Mouse (Mus musculus): ENCODE data around the gene Tceal7.

DNA sequence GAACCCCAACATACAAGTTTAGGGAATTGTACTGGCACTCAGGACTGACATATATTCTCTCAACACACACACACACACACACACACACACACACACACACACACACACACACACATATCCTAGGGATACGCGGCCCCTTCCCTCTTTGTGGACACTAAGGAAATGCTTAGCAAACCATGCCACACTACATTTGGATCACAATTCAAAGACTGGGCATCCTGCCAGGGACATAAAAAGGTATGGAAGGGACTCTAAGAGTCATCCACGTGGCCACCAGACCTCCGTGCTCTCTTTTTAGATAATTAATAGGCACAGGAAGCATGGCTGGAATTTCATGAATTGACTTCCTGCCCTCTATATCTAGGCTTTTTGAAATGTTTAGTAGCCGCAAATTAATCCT, 13.2 kb downstream of the Tceal7 start:
- no peak for TF ChIP-seq CTCF (IDR thresholded peaks at IDR 0.05; ENCODE audit: low read depth)
- no peak for TF ChIP-seq EP300 (IDR thresholded peaks at IDR 0.05; ENCODE audit: low read depth)

Measured in liver, postnatal 0 days (tissue).